Mouse (Mus musculus) brain, embryonic 14.5 days (tissue): Measurements from ENCODE around the gene Fgf8. TPM values are rescaled to one million over a fixed set of nuclear protein-coding genes. Genes with fewer than 3 reads are reported as not detected.
A peak's percentile ranks its signal among the peaks of the same experiment; 100 is the strongest.

Experiments used
- DNase-seq: peaks from one replicate; pipeline ENCODE4 v3.0.0-alpha.2; 2011; ENCODE audit warnings: low read depth
- CTCF ChIP-seq: fragments of 200-500 bp; IDR thresholded peaks from 2 replicates; pipeline ENCODE4 v1.5.1; 2012; ENCODE audit warnings: inconsistent platforms, mild to moderate bottlenecking, moderate library complexity, borderline replicate concordance; ENCODE audit not compliant: insufficient read depth, insufficient read length; ENCODE audit errors: extremely low read depth
- POLR2A ChIP-seq: fragments of 200-500 bp; IDR thresholded peaks from 2 replicates; pipeline ENCODE4 v1.6.1; 2012; ENCODE audit warnings: mild to moderate bottlenecking, inconsistent platforms, borderline replicate concordance; ENCODE audit not compliant: poor library complexity, insufficient read depth, insufficient read length, severe bottlenecking; ENCODE audit errors: extremely low read depth
- polyA plus RNA-seq: library from polyadenylated mRNA; depleted of rRNA; stranded (reverse); fragments of >200 nt; gene quantifications from 2 replicates; pipeline ENCODE4 v1.2.3, GENCODE M21; 2012

The Fgf8 gene
- polyA plus RNA-seq, 1 experiment, result 1.8 TPM

GRCm38 (mm10) chr19:45737208-45737845, 5.4 kb downstream of the Fgf8 start:
- DNase-seq, result peak; percentile 47
- TF ChIP-seq CTCF, result no peak
- TF ChIP-seq POLR2A, result no peak

DNA sequence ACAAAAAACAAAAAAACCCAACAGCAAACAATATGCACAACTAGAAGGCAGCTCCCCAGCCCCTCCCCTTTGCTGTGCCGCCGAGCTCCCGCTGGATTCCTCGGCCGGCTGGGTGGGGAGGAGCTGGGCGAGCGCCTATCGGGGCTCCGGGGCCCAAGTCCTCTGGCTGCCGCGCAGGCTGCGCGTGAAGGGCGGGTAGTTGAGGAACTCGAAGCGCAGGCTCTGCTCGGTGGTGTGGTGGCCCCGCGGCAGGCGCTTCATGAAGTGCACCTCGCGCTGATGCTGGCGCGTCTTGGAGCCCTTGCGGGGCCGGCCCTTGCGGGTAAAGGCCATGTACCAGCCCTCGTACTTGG, 5.9 kb downstream of the Fgf8 start:
- TF ChIP-seq CTCF (no peak), POLR2A (no peak)
- DNase-seq, result peak; percentile 77

- TF ChIP-seq CTCF (no peak), POLR2A (no peak)
- DNase-seq, result no peak
Observed at GRCm38 (mm10) chr19:45736241-45736640, 6.5 kb downstream of the Fgf8 start.

GRCm38 (mm10) chr19:45734762-45735161, 8.0 kb downstream of the Fgf8 start:
- no peak for DNase-seq
- no peak for TF ChIP-seq CTCF
- TF ChIP-seq POLR2A, result no peak

- no peak for DNase-seq
- no peak for TF ChIP-seq POLR2A
Observed at GRCm38 (mm10) chr19:45734191-45734590, 8.5 kb downstream of the Fgf8 start.

DNA sequence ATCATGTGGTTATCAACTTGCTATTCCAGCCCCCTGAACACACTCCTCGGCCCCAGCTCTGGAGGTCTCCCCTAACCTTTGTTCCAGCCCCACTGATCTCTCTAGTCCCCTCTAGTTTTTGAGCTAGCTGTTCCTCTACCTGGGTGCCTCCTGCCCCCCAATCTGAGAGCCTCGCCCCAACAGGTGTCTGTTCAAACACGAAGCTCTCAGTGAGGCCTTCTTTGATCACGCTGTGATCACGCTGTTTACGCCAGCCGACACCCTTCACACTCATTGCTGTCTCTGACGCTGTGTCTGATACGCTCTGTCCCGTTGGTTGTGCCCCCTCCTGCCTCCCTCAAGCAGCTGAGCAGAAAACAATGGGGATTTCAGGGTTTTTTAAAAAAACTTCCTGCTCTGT, 9.2 kb downstream of the Fgf8 start:
- no peak for DNase-seq
- TF ChIP-seq CTCF (no peak), POLR2A (no peak)

DNA sequence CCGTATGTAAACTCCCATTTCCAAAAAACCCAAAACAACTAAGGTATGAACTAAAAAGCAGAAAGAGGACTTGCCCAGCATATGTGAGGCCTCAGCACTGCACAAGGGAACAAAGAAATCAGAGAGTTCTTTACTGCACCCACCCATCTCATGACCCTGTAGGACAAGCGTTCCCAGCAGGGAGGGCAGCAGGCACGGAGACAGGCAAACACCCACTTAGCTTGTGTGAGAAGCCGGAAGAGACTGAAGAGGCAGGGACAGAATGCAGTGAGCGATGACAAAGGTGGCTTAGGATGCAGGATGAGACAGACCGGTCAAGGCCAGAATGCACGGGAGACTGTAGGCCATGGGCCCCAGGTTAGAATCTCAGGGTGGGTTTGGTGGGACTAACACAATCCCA, 11.1 kb downstream of the Fgf8 start:
- DNase-seq, result no peak
- TF ChIP-seq POLR2A, result no peak
- TF ChIP-seq CTCF, result no peak

DNA sequence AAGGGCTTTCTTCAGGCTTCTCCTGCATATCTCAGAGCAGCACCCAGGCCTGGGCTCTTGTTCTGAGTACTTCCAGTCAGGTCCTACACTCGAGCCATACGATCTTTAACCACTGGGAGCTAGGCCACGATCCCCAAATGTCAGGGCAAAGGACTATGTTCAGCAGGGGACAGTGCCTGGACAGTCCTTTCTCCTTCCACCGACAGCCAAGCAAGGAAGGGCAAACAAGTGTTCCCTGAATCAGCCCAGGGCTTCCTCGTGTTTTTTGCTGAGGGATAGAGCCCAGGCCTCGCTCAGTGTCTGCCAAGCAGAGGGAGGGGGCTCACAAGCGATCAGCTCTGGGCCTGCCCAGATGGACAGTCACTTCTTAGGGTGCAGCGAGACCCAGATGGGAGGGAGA, 12.7 kb downstream of the Fgf8 start:
- no peak for TF ChIP-seq CTCF
- TF ChIP-seq POLR2A, result no peak

DNA sequence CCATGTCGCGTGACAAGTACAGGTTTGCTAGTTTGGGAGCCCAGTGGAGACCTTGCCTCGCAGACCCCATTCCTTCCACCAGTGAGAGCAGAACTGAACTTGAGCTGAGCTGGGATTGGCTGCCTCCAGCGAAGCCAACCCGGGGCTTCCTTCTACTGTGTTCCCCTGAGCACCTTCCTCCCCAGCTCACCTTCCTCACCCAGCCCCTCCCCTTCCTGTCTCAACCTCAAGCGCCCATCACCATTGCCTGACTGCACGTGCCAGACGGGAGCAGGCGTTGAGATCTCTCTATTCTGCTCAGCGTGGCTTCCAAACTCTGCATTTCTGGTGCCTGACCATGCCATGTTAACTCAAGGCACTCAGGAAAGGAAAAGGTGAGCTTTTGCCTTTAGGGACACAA, 15.5 kb downstream of the Fgf8 start:
- no peak for DNase-seq
- TF ChIP-seq POLR2A, result no peak
- no peak for TF ChIP-seq CTCF

More for the DNA sequence above, 12.7 kb downstream of the Fgf8 start:
- DNase-seq, result no peak

GRCm38 (mm10) chr19:45725677-45726277, 16.9 kb downstream of the Fgf8 start:
- no peak for DNase-seq
- TF ChIP-seq CTCF (no peak), POLR2A (no peak)

DNA sequence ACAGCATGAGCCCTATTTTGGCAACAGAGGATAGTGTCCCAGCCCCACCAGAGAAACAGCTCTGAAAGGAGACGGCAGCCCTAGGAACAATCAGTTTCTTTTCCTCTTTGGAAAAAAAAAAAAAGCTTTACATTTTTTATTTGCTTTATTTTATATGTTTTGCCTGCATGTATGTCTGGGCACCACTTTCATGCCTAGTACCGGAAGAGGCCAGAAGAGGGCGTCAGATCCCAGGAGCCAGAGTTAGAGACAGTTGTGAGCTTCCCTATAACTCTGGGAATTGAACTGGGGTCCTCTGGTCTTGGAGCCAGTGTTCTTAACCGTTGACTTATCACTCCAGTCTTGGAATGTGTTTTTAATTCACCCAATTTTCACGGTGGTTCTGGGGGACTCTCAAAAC, 20.5 kb downstream of the Fgf8 start:
- DNase-seq, result no peak
- TF ChIP-seq POLR2A, result no peak
- peak; percentile 14; the same call in 1 of the 2 replicates for TF ChIP-seq CTCF

GRCm38 (mm10) chr19:45718286-45718685, 24.4 kb downstream of the Fgf8 start:
- DNase-seq, result no peak
- no peak for TF ChIP-seq POLR2A
- TF ChIP-seq CTCF, result no peak

DNA sequence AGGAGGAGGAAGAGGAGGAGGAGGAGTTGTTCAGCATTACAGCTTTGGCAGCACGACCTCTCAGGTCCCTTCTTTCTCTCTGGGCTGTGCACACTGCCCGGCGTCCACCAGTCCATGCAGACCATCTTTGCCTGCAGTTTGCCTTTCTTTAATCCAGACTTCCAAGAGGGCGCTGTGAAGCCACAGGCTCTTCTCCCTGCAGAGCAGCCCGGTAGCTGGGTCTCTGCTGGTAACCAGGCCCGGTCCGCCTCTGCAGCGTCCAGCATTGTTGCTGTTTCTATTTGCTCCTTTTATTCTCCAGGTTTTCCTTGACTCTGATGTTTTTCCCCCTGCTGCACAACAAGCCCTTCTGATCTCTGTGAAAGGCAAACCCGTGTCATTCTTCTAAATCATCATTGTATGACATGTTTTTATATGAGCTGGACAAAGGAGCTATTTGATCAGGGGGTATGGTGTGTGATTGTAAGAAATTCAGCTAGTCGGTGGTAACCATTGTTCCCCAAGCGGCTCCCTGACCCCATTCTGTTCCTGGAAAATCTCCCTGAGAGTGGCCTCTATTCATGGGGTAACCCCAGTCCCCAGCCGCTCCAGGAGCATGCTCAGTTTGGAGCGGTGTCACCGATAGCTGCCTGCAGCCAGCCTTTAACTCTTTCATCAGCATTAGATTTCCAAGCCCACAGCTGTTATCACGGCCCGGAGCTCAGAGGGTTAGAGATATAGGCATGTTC, 25.1 kb downstream of the Fgf8 start:
- peak; percentile 87 for DNase-seq
- TF ChIP-seq POLR2A, result peak; percentile 29; the same call in 1 of the 2 replicates
- TF ChIP-seq CTCF, result peak; percentile 58

GRCm38 (mm10) chr19:45708704-45709103, 34.0 kb downstream of the Fgf8 start:
- DNase-seq, result no peak
- TF ChIP-seq CTCF, result no peak
- no peak for TF ChIP-seq POLR2A
